Mouse (Mus musculus) CH12.LX (cell line): Measurements from ENCODE around the gene Adgrg5. TPM values are rescaled to one million over a fixed set of nuclear protein-coding genes. Genes with fewer than 3 reads are reported as not detected.

Source experiments
- DNase-seq: peaks from one replicate; pipeline ENCODE4 v3.0.0-alpha.2; 2013; ENCODE audit errors: extremely low read depth
- H3K27ac ChIP-seq: 2 replicates; pipeline ENCODE4 v1.5.1; 2012; ENCODE audit warnings: low read depth, mild to moderate bottlenecking, control low read depth, moderate library complexity; ENCODE audit not compliant: insufficient read depth
- H3K27me3 ChIP-seq: replicated peaks from 2 replicates; pipeline ENCODE3; 2012; ENCODE audit warnings: inconsistent platforms
- H3K36me3 ChIP-seq, 2 experiments: replicated peaks in 1 of 2; 2 replicates each; pipeline versions ENCODE3 to v1.6.1; 2012; ENCODE audit warnings: inconsistent platforms in 1 of 2, low read length in 1 of 2, mild to moderate bottlenecking in 1 of 2, mixed read lengths in 1 of 2, moderate library complexity in 1 of 2; ENCODE audit not compliant: control insufficient read depth in 1 of 2, insufficient read depth in 1 of 2
- H3K4me1 ChIP-seq, 2 experiments: 2 replicates each; pipeline ENCODE4 v1.6.1; 2012; ENCODE audit warnings: inconsistent platforms in 1 of 2, moderate library complexity in 1 of 2; ENCODE audit not compliant: insufficient read depth in 2 of 2, control insufficient read depth in 1 of 2
- H3K4me2 ChIP-seq: 2 replicates; pipeline ENCODE4 v1.6.1; 2012; ENCODE audit warnings: low read depth, mild to moderate bottlenecking, control low read depth; ENCODE audit not compliant: poor library complexity, insufficient read depth, severe bottlenecking
- H3K4me3 ChIP-seq, 3 experiments: fragments of 150-350 bp in 1 of 3; sonication (generic) in 1 of 3; replicated peaks in 1 of 3; 2 replicates each; pipeline versions ENCODE3 to v1.5.1; 2011 to 2012; ENCODE audit warnings: low read depth in 2 of 3, low read length in 2 of 3, mild to moderate bottlenecking in 2 of 3, moderate library complexity in 2 of 3, control low read depth in 1 of 3, improper control_type of control experiment in 1 of 3, inconsistent platforms in 1 of 3, mixed read lengths in 1 of 3; ENCODE audit not compliant: poor library complexity in 1 of 3
- H3K79me2 ChIP-seq: replicated peaks from 2 replicates; pipeline ENCODE4 v1.6.1; 2012; ENCODE audit warnings: mild to moderate bottlenecking, moderate library complexity; ENCODE audit not compliant: control insufficient read depth, poor library complexity, insufficient read depth, severe bottlenecking; ENCODE audit errors: extremely low read depth
- H3K9ac ChIP-seq: 2 replicates; pipeline ENCODE4 v1.6.1; 2012; ENCODE audit warnings: low read depth, mild to moderate bottlenecking, control low read depth, moderate library complexity; ENCODE audit not compliant: insufficient read depth
- H3K9me3 ChIP-seq: replicated peaks from 2 replicates; pipeline ENCODE3; 2012; ENCODE audit warnings: low read length, inconsistent platforms, mixed read lengths
- BHLHE40 ChIP-seq: IDR thresholded peaks from 2 replicates; pipeline ENCODE4 v1.6.1; 2011; ENCODE audit warnings: mild to moderate bottlenecking, low read depth, low read length, improper control_type of control experiment
- CTCF ChIP-seq, 2 experiments: IDR thresholded peaks in 1 of 2; conservative IDR thresholded peaks in 1 of 2; 2 replicates each; pipeline ENCODE4 v1.5.1; 2011 to 2012; ENCODE audit warnings: low read depth in 2 of 2, low read length in 2 of 2, improper control_type of control experiment in 1 of 2, inconsistent platforms in 1 of 2, mild to moderate bottlenecking in 1 of 2, moderate library complexity in 1 of 2
- GABPA ChIP-seq: IDR thresholded peaks from 2 replicates; pipeline ENCODE4 v1.6.1; 2012; ENCODE audit warnings: low read depth, low read length, improper control_type of control experiment, inconsistent platforms; ENCODE audit not compliant: insufficient replicate concordance
- IRF4 ChIP-seq: IDR thresholded peaks from 2 replicates; pipeline ENCODE4 v1.6.1; 2014; ENCODE audit warnings: low read depth, mild to moderate bottlenecking, inconsistent platforms, low read length, improper control_type of control experiment
- JUN ChIP-seq: IDR thresholded peaks from 2 replicates; pipeline ENCODE4 v1.6.1; 2011; ENCODE audit warnings: low read depth, mild to moderate bottlenecking, low read length, improper control_type of control experiment, moderate library complexity; ENCODE audit not compliant: insufficient read depth
- MAZ ChIP-seq: IDR thresholded peaks from 2 replicates; pipeline ENCODE4 v1.6.1; 2012; ENCODE audit warnings: low read depth, mild to moderate bottlenecking, inconsistent platforms, low read length, improper control_type of control experiment, moderate library complexity
- POLR2AphosphoS2 ChIP-seq: IDR thresholded peaks from 2 replicates; pipeline ENCODE4 v1.6.1; 2011; ENCODE audit warnings: low read depth, low read length, improper control_type of control experiment
- RAD21 ChIP-seq: IDR thresholded peaks from 2 replicates; pipeline ENCODE4 v1.6.1; 2011; ENCODE audit warnings: low read depth, mild to moderate bottlenecking, low read length, improper control_type of control experiment, moderate library complexity
- SMC3 ChIP-seq: IDR thresholded peaks from 2 replicates; pipeline ENCODE4 v1.6.1; 2011; ENCODE audit warnings: low read depth, low read length, improper control_type of control experiment
- TCF12 ChIP-seq: IDR thresholded peaks from 2 replicates; pipeline ENCODE4 v1.6.1; 2014; ENCODE audit warnings: low read depth, mild to moderate bottlenecking, inconsistent platforms, low read length, improper control_type of control experiment
- UBTF ChIP-seq: IDR thresholded peaks from 2 replicates; pipeline ENCODE4 v1.6.1; 2012; ENCODE audit warnings: low read depth, mild to moderate bottlenecking, inconsistent platforms, low read length, improper control_type of control experiment, moderate library complexity
- ZMIZ1 ChIP-seq: IDR thresholded peaks from 2 replicates; pipeline ENCODE4 v1.6.1; 2012; ENCODE audit warnings: low read depth, mild to moderate bottlenecking, inconsistent platforms, low read length, improper control_type of control experiment
- ZNF384 ChIP-seq: IDR thresholded peaks from 2 replicates; pipeline ENCODE4 v1.6.1; 2012; ENCODE audit warnings: low read depth, low read length, improper control_type of control experiment, inconsistent platforms
- dilution Hi-C: fragments of 300-500 bp; cut with MboI; formaldehyde crosslinking; loops from 2 replicates; pipeline ENCODE4 v1.14.3; 2020; ENCODE audit warnings: low sequenced_read_pairs; ENCODE audit not compliant: extremely low pct_unique_long_range_greater_than_20kb, extremely low pct_ligation_motif_present
- in situ Hi-C: fragments of 300-500 bp; cut with MboI; formaldehyde crosslinking; loops from 3 replicates; pipeline ENCODE4 v1.14.3; 2019; ENCODE audit warnings: low sequenced_read_pairs, low pct_ligation_motif_present, low pct_unique_long_range_greater_than_20kb, mixed read lengths
- polyA plus RNA-seq: library from polyadenylated mRNA; unstranded; fragments of >175 nt; gene quantifications from 2 replicates; pipeline ENCODE4 v1.2.1, GENCODE M21; 2012; ENCODE audit warnings: low read depth; ENCODE audit not compliant: insufficient read length
- total RNA-seq, 2 experiments: library from RNA; depleted of rRNA; stranded (reverse); fragments of 300-350 nt in 1 of 2; fragments of >200 nt in 1 of 2; gene quantifications; 2 replicates each; pipeline ENCODE4 v1.2.3; 2012 to 2014

Adgrg5 gene
- 0.81 and 1.0 TPM in 2 replicates for total RNA-seq (2012; rRNA removed)
- total RNA-seq (2014; rRNA removed), result 5.2 and 6.9 TPM in 2 replicates
- 9.2 and 10.0 TPM in 2 replicates for polyA plus RNA-seq

DNA sequence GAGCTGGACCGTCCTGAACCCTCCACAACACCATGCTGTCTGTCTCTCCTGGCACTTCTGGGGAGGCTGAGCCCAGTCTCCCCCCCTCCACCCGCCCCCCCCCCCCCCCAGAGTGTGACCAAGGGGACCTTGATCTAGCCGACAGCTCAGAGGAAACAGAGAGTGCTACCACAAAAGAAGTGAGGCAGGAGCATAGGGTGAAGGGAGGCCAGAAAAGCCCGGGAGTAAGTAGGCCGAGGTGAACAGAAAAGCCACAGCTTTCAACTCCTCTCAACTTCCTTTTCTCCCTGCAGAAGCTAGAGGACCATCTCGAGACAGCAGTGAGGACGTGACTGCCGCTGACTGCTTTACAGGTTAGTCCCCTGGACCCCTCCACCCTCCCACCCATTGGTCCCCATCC lies at the start of gene Adgrg5:
Gene Adgrg5 (plus strand): TSS at position 290 of the 400 bp plus-strand sequence.
- no peak within 1 kb of the TSS for H3K9ac ChIP-seq
- no peaks in the 10 kb centered on the region for H3K36me3 ChIP-seq
- no peak within 1 kb of the TSS for H3K27ac ChIP-seq
- H3K79me2 ChIP-seq, result no peaks in the 10 kb centered on the region
- peaks cover 10 to 44% of the 10 kb centered on the region in 2 experiments for H3K4me1 ChIP-seq
- TF ChIP-seq ZMIZ1, result no peak
- no peak for TF ChIP-seq MAZ
- no peak for TF ChIP-seq POLR2AphosphoS2
- peak; percentile 50; the same call in 1 of the 2 replicates for TF ChIP-seq IRF4
- no peak for TF ChIP-seq ZNF384
- no peak for TF ChIP-seq GABPA
- no peak for TF ChIP-seq JUN
- in situ Hi-C loops, result no loop called here
- H3K27me3 ChIP-seq, result no peaks in the 10 kb centered on the region
- H3K4me2 ChIP-seq, result peak within 1 kb of the TSS; percentile 63; the same call in 1 of the 2 replicates
- DNase-seq, result peak; percentile 56
- dilution Hi-C loops, result no loop called here
- H3K4me3 ChIP-seq, result peak within 1 kb of the TSS in 1 of 3 experiments; percentile 38
- no peaks in the 10 kb centered on the region for H3K9me3 ChIP-seq

DNA sequence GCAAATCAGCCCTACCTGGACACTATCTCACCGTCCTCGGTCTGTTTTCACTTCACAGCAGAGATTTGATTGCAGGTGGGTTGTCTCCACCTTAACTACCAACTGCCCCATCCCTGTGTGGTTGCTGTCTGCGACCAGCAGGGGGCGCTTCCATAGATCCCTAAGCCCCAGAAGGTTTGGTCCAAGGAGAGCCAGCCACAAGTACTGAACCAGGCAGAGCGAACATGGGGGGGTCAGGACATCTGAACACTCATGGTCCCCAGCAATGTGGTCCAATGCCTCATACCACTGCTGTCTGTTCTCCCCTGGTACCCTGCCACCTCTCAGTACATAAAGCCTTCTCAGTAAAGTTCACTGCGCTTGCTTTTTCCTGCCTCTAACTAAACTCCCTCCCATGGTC lies 49.1 kb upstream of the Adgrg5 start:
- no peak overlapping the region for H3K4me3 ChIP-seq

GRCm38 (mm10) chr8:94875096-94875870 lies 48.2 kb upstream of the Adgrg5 start:
- H3K4me3 ChIP-seq, result peak overlapping the region; percentile 29 to 55 (median 53)
- H3K9ac ChIP-seq, result peak overlapping the region; percentile 50
- no peak for DNase-seq
- H3K79me2 ChIP-seq, result no peaks in the 10 kb centered on the region
- dilution Hi-C loops, result no loop called here
- peaks cover 17% of the 10 kb centered on the region for H3K27me3 ChIP-seq
- peak overlapping the region; percentile 89 for H3K4me2 ChIP-seq
- in situ Hi-C loops, result no loop called here
- peaks cover 0 to 4% of the 10 kb centered on the region in 2 experiments for H3K36me3 ChIP-seq
- peaks cover 8 to 36% of the 10 kb centered on the region in 2 experiments; a peak in 2 of 4 replicates for H3K4me1 ChIP-seq
- H3K27ac ChIP-seq, result no peak overlapping the region
- no peaks in the 10 kb centered on the region for H3K9me3 ChIP-seq
- TF ChIP-seq MAZ, result no peak
- 0 out of 2 replicates have a peak, but pooled peaks have one; percentile 1 for TF ChIP-seq TCF12

More for the DNA sequence above, 49.1 kb upstream of the Adgrg5 start:
- Histone ChIP-seq H3K36me3 (peaks cover 0 to 9% of the 10 kb centered on the region in 2 experiments), H3K79me2 (no peaks in the 10 kb centered on the region), H3K9ac (no peak overlapping the region), H3K9me3 (no peaks in the 10 kb centered on the region), H3K27me3 (peaks cover 17% of the 10 kb centered on the region), H3K4me2 (no peak overlapping the region), H3K27ac (no peak overlapping the region), H3K4me1 (peaks cover 8 to 36% of the 10 kb centered on the region in 2 experiments; a peak in 2 of 4 replicates)
- dilution Hi-C loops, result no loop called here
- peak; percentile 72 for DNase-seq
- in situ Hi-C loops, result loop anchor here (5.0 kb wide), 1 partner anchor 33 kb away; no protein-coding TSS in a partner anchor
- TF ChIP-seq UBTF (no peak), SMC3 (peak; percentile 88), CTCF (conservative IDR thresholded peaks at IDR 0.05 in 1 of 2, IDR thresholded peaks at IDR 0.05 in 1 of 2; ENCODE audit: low read depth in 2 of 2, low read length in 2 of 2) (peak; percentile 78 to 85), ZNF384 (no peak), RAD21 (peak; percentile 53), BHLHE40 (no peak)
